Mouse (Mus musculus): ENCODE data around the gene Rpa1.

GRCm38 (mm10) chr11:75251557-75252070 is 96.5 kb downstream of the Rpa1 start:
- TF ChIP-seq GATA1 (IDR thresholded peaks at IDR 0.05; ENCODE audit: borderline replicate concordance, low read length) (no peak), FLI1 (IDR thresholded peaks at IDR 0.05; ENCODE audit: low read length) (no peak)
